Mouse (Mus musculus) hindbrain, embryonic 11.5 days (tissue): Measurements from ENCODE around the gene Hoxc11. TPM values are rescaled to one million over a fixed set of nuclear protein-coding genes. Genes with fewer than 3 reads are reported as not detected.

Source experiments
- ATAC-seq: fragments of 200-750 bp; cut with Nextera tagmentation; 2 replicates; pipeline ENCODE4 v1.8.0; 2017; ENCODE audit warnings: mild to moderate bottlenecking, moderate TSS enrichment, moderate library complexity; ENCODE audit not compliant: low FRiP score
- DNase-seq: peaks from one replicate; pipeline ENCODE4 v3.0.0-alpha.2; 2015; ENCODE audit warnings: low spot score
- H3K27ac ChIP-seq: fragments of 300-500 bp; sonication (generic); 2 replicates; pipeline ENCODE4 v1.5.1; 2014; ENCODE audit warnings: mild to moderate bottlenecking, low read depth, low read length
- H3K27me3 ChIP-seq: fragments of 300-500 bp; sonication (generic); 2 replicates; pipeline ENCODE4 v1.6.1; 2014; ENCODE audit warnings: mild to moderate bottlenecking, low read length, moderate library complexity, mixed read lengths; ENCODE audit not compliant: control insufficient read depth, insufficient read depth
- H3K36me3 ChIP-seq: fragments of 300-500 bp; sonication (generic); 2 replicates; pipeline ENCODE4 v1.6.1; 2014; ENCODE audit warnings: mild to moderate bottlenecking, low read length, moderate library complexity, mixed read lengths; ENCODE audit not compliant: control insufficient read depth, insufficient read depth
- H3K4me1 ChIP-seq: fragments of 300-500 bp; sonication (generic); replicated peaks from 2 replicates; pipeline ENCODE4 v1.6.1; 2014; ENCODE audit warnings: low read length, mixed read lengths; ENCODE audit not compliant: control insufficient read depth, insufficient read depth
- H3K4me2 ChIP-seq: fragments of 300-500 bp; sonication (generic); replicated peaks from 2 replicates; pipeline ENCODE4 v1.6.1; 2014; ENCODE audit warnings: mild to moderate bottlenecking, low read depth, low read length
- H3K4me3 ChIP-seq: fragments of 300-500 bp; sonication (generic); 2 replicates; pipeline ENCODE4 v1.5.1; 2014; ENCODE audit warnings: low read depth, low read length
- H3K9ac ChIP-seq: fragments of 300-500 bp; sonication (generic); 2 replicates; pipeline ENCODE4 v1.6.1; 2014; ENCODE audit warnings: low read depth, low read length
- H3K9me3 ChIP-seq: fragments of 300-500 bp; sonication (generic); 2 replicates; pipeline ENCODE4 v1.6.1; 2016; ENCODE audit warnings: low read length; ENCODE audit not compliant: control insufficient read depth
- WGBS: fragments of 180-500 bp; shearing (Covaris S2); extraction: QIAGEN DNeasy Blood & Tissue Kit; methylation state at CpG from one replicate; pipeline ENCODE4 v1.1.7; 2014; 5-methylcytosine and 5-hydroxymethylcytosine counted together
- polyA plus RNA-seq: library from polyadenylated mRNA; unstranded; fragments of >200 nt; fragmentation: Nextera tagmentation; extraction: Ambion mirVana; gene quantifications from 2 replicates; pipeline ENCODE4 v1.2.1, GENCODE M21; 2014

Gene Hoxc11
- polyA plus RNA-seq, 1 experiment from 2014 or later = not detected

DNA sequence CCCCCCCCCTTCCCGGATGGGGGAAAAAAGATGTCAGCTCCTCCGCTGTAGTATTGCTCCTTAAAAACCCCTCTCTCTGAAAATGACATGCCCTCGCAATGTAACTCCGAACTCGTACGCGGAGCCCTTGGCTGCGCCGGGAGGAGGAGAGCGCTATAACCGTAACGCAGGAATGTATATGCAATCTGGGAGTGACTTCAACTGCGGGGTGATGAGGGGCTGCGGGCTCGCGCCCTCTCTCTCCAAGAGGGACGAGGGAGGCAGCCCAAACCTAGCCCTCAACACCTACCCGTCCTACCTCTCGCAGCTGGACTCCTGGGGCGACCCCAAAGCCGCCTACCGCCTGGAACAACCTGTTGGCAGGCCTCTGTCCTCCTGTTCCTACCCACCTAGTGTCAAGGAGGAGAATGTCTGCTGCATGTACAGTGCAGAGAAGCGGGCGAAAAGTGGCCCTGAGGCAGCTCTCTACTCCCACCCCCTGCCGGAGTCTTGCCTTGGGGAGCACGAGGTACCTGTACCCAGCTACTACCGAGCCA is 12.6 kb downstream of the Hoxc11 start, which contains the start of gene Hoxc10:
Gene Hoxc10 (plus strand): TSS at position 21 of the 536 bp plus-strand sequence.
- no peak within 1 kb of the TSS for H3K9ac ChIP-seq
- H3K27me3 ChIP-seq = peaks cover 95% of the 10 kb centered on the region
- ATAC-seq (0 out of 2 replicates have a peak, but pooled peaks have one; percentile 19), DNase-seq (no peak)
- H3K4me2 ChIP-seq = no peak within 1 kb of the TSS
- no peaks in the 10 kb centered on the region for H3K9me3 ChIP-seq
- no peaks in the 10 kb centered on the region for H3K4me1 ChIP-seq
- no peaks in the 10 kb centered on the region for H3K36me3 ChIP-seq
- 4% methylated on average over 27 of the region's 27 CpGs for WGBS
- no peak within 1 kb of the TSS for H3K4me3 ChIP-seq
- H3K27ac ChIP-seq = no peak within 1 kb of the TSS

DNA sequence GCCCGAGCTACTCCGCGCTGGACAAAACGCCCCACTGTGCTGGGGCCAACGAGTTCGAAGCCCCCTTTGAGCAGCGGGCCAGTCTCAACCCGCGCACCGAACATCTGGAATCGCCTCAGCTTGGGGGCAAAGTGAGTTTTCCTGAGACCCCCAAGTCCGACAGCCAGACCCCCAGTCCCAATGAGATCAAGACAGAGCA is 13.0 kb downstream of the Hoxc11 start, which contains the start of gene Hoxc5:
Gene Hoxc5 (plus strand): TSS at position 132 of the 199 bp plus-strand sequence.
- no peak within 1 kb of the TSS for H3K9ac ChIP-seq

DNA sequence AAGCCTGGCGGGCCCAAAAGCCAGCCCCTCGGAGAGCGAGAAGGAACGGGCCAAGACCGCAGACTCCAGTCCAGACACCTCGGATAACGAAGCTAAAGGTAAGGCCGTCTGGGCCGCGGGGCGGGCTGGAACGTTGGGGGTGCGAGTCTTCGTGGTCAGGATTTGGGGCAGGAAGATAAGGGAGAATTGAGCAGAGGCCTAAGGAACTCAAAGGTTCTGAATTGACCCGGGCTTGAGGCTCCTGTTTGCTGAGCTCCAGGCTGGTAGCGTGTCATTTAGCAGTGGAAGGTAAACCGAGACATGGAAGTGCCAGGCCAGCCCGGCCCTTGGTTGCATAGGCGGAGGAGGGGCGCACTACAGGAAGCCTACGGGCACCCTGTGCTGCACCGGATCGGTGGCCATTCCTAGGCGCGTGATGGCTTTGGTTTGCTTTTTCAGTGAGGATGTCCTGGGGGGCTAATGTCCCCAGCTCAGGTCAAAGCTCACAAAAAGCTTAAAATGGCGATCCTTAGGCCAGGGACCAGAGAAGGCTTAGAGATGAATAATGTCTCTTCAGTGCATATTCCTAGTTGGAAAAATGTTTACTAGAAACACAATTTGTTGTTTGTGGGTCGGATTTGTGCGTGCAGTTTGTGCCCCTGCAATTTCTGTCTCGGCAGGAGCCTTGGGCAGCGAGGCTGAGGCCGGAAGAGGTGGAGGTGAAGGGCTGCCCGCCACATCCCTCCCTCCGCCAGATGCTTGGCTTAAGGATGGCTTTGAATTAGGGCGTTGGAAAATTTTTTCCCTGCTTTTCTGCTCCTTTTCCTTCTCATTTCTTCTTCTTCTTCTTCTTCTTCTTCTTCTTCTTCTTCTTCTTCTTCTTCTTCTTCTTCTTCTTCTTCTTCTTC is 13.5 kb downstream of the Hoxc11 start:
- H3K36me3 ChIP-seq = no peaks in the 10 kb centered on the region
- no peak for DNase-seq
- 1% methylated on average over 34 of the region's 34 CpGs for WGBS
- no peak overlapping the region for H3K27ac ChIP-seq
- no peak overlapping the region for H3K9ac ChIP-seq
- H3K4me3 ChIP-seq = no peak overlapping the region
- no peak for ATAC-seq
- no peak overlapping the region for H3K4me2 ChIP-seq
- H3K4me1 ChIP-seq = no peaks in the 10 kb centered on the region
- peaks cover 97% of the 10 kb centered on the region for H3K27me3 ChIP-seq
- no peaks in the 10 kb centered on the region for H3K9me3 ChIP-seq

More for the DNA sequence above, 13.0 kb downstream of the Hoxc11 start, which contains the start of gene Hoxc5:
- Histone ChIP-seq H3K36me3 (no peaks in the 10 kb centered on the region), H3K4me1 (no peaks in the 10 kb centered on the region), H3K4me2 (no peak within 1 kb of the TSS), H3K27ac (no peak within 1 kb of the TSS), H3K27me3 (peaks cover 97% of the 10 kb centered on the region), H3K4me3 (no peak within 1 kb of the TSS), H3K9me3 (no peaks in the 10 kb centered on the region)
- no peak for ATAC-seq
- DNase-seq = no peak
- WGBS = 4% methylated on average over 12 of the region's 12 CpGs

DNA sequence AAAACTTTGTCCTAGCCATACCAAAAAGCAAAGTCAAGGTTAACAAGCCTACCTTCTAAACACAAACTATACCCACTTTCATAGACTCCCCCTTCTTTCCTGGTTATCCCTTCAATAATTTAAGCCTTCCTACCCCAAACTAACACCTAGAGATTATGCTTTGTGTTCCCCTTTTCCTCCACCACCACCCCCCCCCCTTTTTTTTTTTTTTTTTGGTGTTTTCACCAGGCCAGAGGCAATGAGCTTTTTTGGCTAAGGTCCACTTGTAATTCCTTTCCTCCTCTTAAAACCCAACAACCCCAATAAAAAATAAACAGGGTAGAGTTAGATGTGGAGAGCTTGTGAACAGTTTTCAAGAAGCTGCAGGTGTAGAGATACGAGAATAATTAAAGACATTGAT is 15.1 kb downstream of the Hoxc11 start:
- peaks cover 96% of the 10 kb centered on the region for H3K27me3 ChIP-seq
- ATAC-seq (no peak), DNase-seq (no peak)
- H3K27ac ChIP-seq = no peak overlapping the region
- WGBS = 50% methylated on average over 1 of the region's 1 CpGs
- H3K9me3 ChIP-seq = no peaks in the 10 kb centered on the region
- no peak overlapping the region for H3K9ac ChIP-seq
- H3K4me2 ChIP-seq = no peak overlapping the region
- no peak overlapping the region for H3K4me3 ChIP-seq
- H3K36me3 ChIP-seq = no peaks in the 10 kb centered on the region
- H3K4me1 ChIP-seq = no peaks in the 10 kb centered on the region

DNA sequence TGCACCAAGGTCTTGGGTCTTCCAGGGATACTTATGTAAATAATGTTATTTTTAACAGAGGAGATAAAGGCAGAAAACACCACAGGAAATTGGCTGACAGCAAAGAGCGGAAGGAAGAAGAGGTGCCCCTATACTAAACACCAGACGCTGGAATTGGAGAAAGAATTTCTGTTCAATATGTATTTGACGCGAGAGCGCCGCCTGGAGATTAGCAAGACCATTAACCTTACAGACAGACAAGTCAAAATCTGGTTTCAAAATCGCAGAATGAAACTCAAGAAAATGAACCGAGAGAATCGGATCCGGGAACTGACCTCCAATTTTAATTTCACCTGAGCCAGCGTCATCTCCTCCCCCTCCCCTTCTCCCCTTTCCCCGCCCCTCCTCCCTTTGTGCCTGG is 16.5 kb downstream of the Hoxc11 start:
- no peak overlapping the region for H3K9ac ChIP-seq
- ATAC-seq (no peak), DNase-seq (no peak)
- no peaks in the 10 kb centered on the region for H3K9me3 ChIP-seq
- H3K4me1 ChIP-seq = no peaks in the 10 kb centered on the region
- 4% methylated on average over 12 of the region's 12 CpGs for WGBS
- no peak overlapping the region for H3K27ac ChIP-seq
- no peak overlapping the region for H3K4me2 ChIP-seq
- no peaks in the 10 kb centered on the region for H3K36me3 ChIP-seq
- no peak overlapping the region for H3K4me3 ChIP-seq
- H3K27me3 ChIP-seq = peaks cover 94% of the 10 kb centered on the region

DNA sequence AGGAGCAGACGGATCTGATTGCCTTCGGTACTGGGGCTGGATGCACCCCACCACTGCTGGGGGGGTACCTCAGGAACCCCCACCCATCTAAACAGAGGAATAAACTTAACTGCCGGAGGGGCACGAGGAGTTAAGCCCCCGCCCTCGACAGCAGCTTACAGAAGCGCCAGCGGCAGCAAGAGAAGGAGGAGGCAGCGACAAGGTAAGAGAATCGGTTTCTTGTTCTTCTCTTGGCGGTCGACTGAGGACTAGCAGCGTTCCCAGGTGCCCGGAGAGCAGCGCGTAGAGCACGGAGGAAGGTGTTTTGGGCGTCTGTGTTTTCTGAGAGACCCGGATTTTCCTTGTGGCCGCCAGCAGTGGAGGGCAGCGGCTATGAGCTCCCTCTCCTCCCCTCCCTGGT is 18.0 kb downstream of the Hoxc11 start:
- 2% methylated on average over 21 of the region's 21 CpGs for WGBS
- Histone ChIP-seq H3K9ac (no peak overlapping the region), H3K36me3 (no peaks in the 10 kb centered on the region), H3K27me3 (peaks cover 94% of the 10 kb centered on the region), H3K9me3 (no peaks in the 10 kb centered on the region), H3K4me3 (no peak overlapping the region), H3K4me1 (no peaks in the 10 kb centered on the region), H3K4me2 (no peak overlapping the region), H3K27ac (no peak overlapping the region)
- no peak for ATAC-seq
- DNase-seq = no peak

DNA sequence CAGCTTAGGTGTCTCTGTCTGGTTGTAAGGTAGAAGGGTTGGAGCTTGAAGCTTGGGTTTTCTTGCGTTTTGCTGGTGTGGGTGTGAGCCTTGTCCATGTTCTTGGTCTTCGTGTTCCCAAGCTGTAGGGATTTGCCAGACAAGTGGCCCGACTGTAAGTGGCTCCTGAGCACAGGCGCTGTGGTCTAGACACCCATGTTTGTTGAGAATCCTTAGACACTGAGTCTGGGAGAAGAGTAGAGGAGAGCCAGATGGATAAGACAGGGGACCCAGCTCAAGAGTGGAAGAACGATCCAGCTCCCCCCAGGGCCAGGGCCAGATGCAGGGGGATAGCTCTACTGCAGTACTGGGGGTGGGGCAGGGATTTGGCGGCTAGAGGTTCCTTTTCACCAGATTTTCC is 18.5 kb downstream of the Hoxc11 start:
- ATAC-seq = no peak
- Histone ChIP-seq H3K4me2 (no peak overlapping the region), H3K9ac (no peak overlapping the region)

DNA sequence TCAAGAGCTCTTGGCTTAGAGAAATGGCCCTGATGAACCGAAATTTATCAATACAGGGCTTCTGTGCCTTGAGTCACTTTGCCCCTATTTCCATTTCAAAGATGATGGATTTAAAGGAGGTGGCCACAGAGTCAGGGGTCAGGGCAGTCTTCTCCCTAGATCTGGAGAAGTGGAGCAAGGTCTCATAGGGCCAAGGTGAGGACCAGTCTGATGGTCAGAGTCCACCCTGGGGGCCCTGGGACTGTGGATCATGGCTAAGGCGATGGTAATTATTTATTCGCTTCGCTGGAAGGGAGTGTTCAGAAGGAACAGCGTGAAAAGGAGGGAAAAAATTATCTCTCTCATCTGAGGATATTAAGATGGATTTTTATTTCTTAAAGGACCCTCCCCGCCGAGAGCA is 20.8 kb downstream of the Hoxc11 start:
- Histone ChIP-seq H3K9me3 (no peaks in the 10 kb centered on the region), H3K9ac (no peak overlapping the region), H3K27me3 (peaks cover 96% of the 10 kb centered on the region), H3K27ac (no peak overlapping the region), H3K4me3 (no peak overlapping the region), H3K4me1 (no peaks in the 10 kb centered on the region), H3K4me2 (no peak overlapping the region), H3K36me3 (no peaks in the 10 kb centered on the region)
- DNase-seq = no peak
- 5% methylated on average over 7 of the region's 7 CpGs for WGBS
- ATAC-seq = no peak

More for the DNA sequence above, 18.5 kb downstream of the Hoxc11 start:
- DNase-seq = no peak
- Histone ChIP-seq H3K9me3 (no peaks in the 10 kb centered on the region), H3K27me3 (peaks cover 94% of the 10 kb centered on the region), H3K4me3 (no peak overlapping the region), H3K4me1 (no peaks in the 10 kb centered on the region), H3K27ac (no peak overlapping the region), H3K36me3 (no peaks in the 10 kb centered on the region)
- WGBS = under 1% methylated on average over 6 of the region's 6 CpGs

DNA sequence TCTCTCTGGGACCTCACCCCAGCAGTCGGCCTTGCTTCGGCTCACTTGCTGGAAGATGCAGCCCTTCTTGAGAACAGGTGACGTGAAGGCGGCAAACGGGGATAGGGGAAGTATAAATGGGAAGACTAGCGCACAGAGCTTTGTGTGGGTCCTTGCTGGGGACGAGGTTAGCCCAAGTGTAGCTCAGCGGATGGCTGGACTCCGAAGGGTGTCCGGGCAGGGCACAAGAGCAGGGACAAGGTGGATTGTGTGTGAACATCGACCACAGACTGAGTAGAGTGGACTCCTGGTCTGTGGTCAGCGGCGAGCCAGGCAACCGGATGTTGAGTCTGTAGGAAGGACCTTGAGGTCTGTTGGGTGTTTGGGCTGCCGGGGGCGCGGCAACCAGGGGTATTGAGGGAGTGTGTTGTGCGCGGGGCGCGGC is 21.5 kb downstream of the Hoxc11 start:
- under 1% methylated on average over 21 of the region's 21 CpGs for WGBS
- Histone ChIP-seq H3K9me3 (no peaks in the 10 kb centered on the region), H3K4me1 (no peaks in the 10 kb centered on the region), H3K27me3 (peaks cover 96% of the 10 kb centered on the region), H3K27ac (no peak overlapping the region), H3K9ac (no peak overlapping the region), H3K4me2 (no peak overlapping the region), H3K4me3 (no peak overlapping the region), H3K36me3 (no peaks in the 10 kb centered on the region)
- no peak for DNase-seq
- no peak for ATAC-seq
